Mouse (Mus musculus) right cerebral cortex, adult 18-20 months (tissue): ENCODE measurements around the gene Nckap5.
"Not testable (repeated sequence)": the region's sequence is repeated elsewhere in the genome, so short reads cannot be mapped to it uniquely, and the experiment has no call there.

ENCODE experiments used
- DNase-seq: peaks from one replicate; pipeline ENCODE4 v3.0.0; 2022; ENCODE audit warnings: mixed read lengths

Nckap5 gene

DNA sequence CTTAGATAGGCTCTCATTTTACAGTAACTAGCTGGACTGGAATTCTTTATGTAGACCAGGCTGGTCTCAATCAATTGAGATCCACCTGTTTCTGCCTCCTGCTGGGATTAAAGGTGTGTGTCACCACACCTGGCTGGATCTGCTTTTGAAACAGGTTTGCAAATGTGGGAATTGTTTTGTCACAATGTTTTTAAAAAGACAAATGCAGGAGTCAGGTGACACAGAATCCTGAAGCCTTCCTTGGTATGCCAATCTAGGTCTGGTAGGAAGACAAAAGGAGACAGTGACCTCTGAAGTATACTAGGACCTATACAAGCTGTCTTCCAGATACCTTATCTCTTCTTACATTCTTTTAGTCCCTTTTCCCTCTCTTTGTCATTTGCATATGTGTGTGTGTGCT is 680.6 kb downstream of the Nckap5 start:
- DNase-seq, result no peak

DNA sequence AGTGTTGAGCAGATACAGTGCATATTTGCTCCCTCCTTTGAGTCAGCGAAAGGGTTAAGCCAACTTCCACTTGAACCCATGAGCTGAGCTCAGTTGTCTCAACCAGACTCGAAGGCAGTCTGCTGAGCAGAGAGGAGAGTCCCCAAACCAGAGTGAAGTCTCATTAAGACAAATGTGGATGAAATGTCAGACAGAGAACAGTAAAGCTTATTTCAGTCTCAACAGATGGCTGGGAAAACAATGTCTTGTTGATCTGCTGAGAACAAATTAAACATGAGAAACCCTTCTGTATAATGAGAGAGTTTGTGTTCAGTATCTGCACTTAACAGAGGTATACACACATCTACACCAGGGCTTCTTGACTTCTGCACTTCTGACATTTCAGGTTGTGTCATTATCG is 694.9 kb downstream of the Nckap5 start:
- DNase-seq, result no peak

DNA sequence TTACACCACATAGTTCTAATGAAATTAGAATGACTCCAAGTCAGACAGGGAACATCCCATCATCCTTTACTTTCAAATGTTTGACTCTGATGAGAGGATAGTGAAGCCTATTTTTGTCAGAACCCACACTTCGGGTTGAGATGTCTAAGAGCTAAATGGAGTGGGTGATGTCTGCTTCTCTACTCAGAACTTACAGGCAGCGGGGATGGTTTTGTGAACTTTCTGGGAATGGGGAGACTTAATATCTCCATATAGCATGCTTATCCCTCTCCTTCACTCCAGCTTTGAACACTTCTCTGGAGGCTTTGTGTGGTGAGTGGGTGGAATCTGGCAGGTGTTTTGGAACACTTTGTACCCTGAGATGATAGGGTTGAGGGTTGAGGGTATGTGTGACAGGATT is 698.3 kb downstream of the Nckap5 start:
- peak; percentile 7 for DNase-seq

DNA sequence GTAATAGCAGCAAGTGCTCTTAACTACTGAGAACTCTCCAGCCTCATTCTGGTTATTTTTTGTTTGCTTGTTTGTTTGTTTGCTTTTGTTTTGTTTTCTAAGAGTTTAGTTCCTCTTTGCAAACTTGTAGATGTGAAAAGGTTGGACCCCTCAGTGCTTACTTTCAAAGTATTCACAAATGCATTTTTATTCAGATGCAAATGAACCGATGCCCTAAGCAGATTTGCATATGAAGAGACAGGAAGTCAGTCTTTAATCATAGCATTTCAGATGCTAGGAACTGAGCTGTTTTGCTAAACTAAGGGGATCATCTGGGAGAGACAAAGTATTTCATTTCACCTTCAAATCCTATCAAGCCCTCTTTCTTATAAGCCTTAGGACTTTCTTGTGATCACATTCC is 701.5 kb downstream of the Nckap5 start:
- no peak for DNase-seq

DNA sequence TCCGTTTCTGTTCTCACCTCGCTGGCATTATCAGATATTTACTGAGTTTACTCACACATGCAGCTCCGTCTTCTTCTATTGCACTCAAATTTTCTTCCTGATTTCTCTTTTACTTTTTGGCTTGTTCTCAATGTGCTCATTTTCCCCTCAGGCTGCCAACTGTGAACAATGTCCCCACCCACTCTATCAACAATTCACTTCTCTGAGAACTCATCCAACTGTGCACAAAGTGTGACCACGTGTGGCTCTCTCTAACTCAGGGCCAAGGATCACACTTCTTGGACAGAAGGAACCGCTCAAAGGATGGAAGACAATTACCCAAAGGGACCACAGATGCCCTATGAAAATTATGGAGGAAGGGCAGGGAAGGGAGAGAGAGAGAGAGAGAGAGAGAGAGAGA is 707.5 kb downstream of the Nckap5 start:
- DNase-seq, result no peak

DNA sequence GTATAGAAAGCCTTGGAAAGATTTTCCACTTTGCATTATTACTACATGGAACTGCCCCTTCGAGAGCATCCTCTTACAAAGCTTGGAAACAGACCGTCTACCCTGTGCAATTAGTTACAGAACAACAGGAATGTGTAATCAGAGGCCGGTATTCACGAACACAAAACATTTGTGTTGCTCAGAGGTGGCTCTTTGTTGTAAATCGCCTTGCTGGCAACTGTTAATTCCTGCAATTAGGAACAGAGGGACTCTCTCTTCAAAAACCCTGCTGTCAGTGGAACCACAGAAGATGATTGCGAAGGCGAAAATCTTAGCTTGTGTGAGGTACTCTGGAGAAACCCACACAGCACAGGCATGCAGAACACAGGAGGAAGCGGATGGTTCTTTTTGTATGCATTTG is 710.1 kb downstream of the Nckap5 start:
- no peak for DNase-seq

DNA sequence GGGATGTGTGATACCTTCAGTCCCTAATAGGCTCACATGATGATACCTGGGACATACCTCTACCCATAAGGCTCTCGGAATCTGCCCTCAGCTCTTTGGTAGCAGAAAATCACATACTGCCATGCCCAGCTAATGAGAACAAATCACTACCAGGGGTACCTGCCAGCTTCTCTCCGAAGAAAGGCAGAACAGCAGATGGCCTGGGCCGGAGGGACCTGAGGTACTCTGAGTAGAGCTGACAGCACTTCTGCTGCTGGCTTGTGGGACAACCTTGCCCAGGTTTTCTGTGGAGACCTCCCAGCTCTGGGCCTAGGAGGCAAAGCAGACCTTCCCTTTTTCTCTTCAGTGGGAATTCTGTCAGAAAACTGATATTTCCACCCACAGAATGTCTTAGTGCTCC is 714.6 kb downstream of the Nckap5 start:
- no peak for DNase-seq

DNA sequence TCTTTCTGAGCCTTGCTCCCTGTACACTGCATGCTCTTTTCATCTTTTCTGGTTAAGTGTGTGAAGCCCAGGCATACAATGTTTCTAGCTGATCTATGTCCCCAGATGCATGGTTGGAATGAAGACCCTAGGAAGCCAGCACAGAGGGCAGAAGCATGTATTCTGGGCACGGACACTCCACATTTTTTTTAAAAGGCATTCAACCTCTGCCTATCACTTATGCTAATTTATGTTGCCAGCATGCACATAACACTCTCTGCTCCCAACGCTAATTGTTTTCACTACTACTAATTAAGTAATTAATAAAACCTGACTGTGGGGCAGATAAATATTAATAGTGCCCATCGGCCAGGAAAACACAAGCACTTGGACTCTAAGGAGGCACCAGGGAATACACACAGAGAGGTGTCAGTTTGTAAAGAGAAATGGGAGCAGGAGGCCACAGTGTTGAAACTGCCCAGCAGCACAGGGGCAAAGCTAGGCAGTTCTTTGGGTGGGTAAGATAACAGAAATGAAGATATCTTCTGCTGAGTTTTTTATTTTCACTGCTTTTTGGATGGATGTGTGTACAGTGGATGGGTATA is 724.8 kb downstream of the Nckap5 start:
- DNase-seq, result no peak

DNA sequence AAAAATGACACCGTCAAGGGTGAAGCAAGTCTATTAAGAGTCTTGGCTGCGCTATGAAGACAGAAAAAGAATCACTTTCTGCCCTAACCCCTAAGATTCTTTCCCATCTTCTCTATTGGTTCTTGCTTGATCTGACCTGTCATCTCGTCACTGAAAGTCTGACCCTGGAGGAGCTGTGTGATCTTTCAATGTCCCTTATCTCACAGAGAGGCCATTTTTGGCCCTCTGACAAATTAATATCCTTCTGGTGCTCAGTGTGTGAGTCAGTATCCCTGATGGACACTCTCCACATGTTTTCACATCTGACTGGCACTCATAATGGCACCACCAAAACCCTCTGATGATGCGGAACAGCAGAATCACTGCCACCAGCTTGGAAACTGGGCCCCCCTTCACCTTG is 736.3 kb downstream of the Nckap5 start:
- no peak for DNase-seq

DNA sequence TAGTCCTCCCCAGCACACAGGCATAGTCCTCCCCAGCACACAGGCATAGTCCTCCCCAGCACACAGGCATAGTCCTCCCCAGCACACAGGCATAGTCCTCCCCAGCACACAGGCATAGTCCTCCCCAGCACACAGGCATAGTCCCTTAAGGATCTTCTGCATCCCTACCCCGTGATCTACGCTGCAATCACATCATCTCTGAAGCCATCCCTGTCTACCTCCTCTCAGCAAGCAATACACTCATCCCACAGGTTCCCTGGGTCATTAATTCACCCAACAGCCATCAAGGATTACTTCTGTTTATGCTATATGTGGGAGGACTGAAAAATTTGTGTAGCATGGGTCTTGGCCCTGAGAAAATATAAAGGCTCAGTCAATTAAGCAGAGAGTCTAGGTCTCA is 738.6 kb downstream of the Nckap5 start:
- not testable (repeated sequence) for DNase-seq

DNA sequence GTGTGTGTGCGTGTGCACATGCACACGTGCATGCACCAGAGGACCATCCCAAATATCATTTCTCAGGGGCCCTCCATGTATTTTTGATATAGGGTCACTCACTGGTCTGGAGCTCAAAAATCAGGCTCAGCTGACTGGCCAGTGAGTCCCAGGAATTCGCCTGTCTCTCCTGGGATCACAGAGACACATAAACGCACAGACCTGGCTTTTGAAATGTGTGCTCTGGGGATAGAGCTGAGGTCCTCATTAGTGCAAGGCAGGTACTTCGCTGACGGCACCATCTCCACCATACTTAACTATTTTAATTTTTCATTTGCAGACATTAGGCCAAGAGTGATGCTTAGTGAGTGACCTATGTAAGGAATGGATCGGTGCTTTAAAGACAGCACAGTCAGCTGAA is 743.4 kb downstream of the Nckap5 start:
- DNase-seq, result no peak

DNA sequence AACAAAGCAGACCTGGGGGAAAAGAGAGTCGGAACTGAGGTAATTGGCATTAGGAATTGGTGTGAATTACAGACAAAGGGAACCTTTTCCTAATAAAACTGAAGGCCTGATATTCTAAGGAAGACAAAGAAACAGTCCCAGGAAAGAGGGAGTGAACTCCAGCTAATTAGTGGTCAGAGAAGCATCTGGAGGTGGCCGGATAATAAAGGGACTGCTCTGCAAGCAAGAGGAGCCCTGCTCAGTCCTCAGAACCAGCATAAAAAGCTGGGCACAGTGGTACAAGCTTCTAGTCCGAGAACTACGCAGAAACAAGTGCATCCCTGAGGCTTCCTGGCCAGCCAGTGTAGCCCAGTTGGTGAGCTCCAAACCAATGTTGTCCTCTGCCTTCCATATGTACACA is 754.3 kb downstream of the Nckap5 start:
- no peak for DNase-seq

DNA sequence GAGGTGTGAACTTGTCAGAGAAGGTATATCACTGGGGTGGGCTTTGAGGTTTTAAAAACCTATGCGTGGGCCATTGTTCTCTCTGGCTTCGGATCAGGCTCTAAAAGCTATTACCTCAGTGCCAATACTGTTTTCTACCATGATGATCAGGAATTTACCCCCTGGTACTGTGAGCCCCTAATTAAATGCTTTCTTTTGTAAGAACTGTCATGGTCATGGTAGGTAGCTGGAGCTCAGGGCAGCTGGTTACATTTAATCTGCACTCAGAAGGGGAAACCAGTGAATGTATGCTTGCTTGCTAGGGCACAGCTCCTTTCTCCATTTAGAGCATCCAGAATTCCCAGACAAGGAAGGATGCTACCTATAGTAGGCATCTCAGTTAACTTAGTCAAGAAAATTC is 759.7 kb downstream of the Nckap5 start:
- DNase-seq, result no peak

DNA sequence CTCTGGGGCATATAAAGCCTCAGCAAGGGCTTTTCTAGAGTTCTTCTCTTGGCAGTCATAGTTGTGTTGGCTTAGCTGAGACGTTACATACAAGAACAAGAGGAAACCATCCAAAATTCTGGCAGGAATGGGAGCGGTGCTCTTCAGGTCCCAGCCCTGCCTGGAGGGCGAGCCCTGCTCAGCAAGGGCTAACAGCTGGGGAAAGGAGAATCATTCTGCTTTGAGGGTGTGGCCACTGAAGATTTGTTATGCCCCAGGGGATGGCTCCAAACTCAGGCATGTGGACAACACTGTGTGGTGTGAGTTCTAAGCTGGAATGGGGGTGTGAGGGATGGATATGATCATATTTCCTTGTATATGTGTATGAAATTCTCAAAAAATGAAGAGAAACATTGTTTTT is 779.1 kb downstream of the Nckap5 start:
- no peak for DNase-seq

DNA sequence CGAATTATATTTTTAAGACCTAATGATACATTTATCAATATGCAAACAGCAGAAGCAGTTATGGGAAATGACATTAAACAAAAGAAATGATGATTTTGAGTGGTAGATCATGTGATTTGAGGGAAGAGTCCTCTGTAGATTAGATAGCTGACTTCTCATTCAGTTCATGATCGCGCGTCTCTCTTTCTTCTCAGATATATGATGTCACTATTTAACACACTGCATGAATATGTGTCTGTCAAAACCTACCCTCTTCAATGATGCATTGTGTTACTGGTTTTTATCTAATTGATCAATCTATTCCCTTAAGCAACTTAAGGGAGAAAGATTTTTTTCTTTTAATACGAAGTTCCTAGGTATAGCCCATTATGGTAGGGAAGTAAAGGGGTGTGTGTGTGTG is 787.7 kb downstream of the Nckap5 start:
- no peak for DNase-seq

DNA sequence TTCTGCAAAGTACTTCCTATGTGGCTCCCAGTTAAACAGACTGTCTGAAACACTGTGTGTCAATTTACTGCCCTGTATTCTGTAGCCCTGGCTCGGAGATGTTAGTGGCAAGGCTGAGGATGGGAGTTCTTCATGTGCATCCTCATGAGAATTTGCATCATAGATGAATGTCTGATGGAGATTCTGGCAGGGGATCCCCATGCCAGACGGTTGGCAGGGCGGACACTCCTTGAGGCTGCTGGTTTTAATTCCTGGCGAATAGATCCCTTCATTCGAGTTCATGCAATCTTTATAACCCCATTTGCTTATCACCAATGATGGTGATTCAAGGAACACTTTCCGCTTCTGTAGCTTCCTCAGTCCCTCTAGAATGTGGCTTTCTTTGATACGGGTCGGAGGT is 803.1 kb downstream of the Nckap5 start:
- DNase-seq, result no peak

DNA sequence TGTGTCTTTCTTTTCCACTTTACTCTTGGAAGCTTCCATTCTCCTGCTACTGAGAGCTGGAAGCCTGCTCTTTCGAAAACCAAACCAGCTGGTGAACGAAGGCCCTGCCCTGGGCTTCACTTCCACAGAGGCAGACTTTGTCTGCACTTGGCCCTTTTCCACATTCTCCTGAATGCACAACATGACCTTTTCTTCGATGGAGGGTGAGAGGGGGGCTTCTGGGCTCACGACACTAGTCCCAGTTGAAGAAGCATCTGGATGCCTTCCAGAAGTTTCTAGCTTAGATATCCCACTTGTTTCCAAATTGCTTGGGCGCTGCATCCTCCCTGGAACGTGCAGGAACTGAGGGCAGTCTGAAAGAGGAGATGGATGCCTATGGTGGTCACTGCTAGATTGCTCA is 806.1 kb downstream of the Nckap5 start:
- DNase-seq, result peak; percentile 23

DNA sequence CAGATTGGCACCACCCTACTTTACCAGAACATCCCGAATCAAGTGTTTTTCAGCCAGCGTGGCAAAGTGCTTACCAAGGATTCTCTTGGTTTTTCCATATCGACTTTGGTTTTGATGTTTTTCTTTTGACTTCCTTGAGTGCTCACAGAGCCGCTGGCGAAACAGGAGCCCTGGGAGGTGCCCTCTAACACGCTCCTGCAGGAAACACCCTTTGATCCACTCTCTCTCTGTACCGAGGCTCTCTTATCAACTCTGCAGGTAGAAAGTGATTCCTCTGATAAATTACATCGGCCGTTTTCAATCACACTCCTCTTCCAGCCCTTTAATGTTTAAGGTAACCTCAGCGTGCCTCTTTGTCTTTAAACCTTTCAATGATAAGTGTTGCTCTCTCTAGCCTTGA is 807.6 kb downstream of the Nckap5 start:
- DNase-seq, result no peak

DNA sequence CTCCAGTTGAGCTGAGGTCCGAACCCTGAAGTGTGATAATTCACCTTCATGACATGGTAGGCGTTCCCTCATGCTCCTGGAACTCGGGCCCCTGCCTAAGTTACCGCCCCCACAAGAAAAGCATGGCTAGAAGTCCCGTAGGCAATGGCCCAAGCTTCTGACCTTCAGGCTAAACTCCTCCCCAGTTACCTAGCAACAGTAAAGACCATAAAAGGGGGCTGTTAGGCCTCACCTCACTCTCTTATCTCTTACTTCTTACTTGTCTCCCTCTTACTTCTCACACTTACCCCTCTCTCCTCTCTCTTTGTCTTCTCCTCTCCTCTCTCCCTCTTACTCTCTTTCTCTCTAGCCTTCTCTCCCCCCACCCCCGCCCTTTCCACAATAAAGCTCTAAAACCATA is 811.9 kb downstream of the Nckap5 start:
- DNase-seq, result not testable (repeated sequence)

DNA sequence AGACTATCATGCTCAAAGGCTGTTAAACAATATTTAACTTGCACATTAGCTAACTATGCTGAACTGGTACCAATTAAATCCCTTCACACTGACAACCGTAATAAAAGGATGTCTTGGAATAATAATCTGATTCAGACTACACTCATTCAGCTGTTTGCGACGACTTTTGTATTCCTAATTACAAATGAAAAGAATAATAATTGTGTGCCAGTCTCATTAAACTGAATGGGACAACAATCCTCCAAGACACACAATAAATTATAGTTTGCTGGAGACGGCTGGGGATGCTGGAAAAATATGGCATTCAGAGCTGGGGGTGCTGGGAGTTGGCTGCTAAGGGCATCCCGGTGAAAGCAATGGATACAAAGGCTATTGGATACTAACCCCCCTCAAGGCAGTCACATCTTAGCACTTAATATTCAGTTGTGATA is 818.9 kb downstream of the Nckap5 start:
- DNase-seq, result no peak

DNA sequence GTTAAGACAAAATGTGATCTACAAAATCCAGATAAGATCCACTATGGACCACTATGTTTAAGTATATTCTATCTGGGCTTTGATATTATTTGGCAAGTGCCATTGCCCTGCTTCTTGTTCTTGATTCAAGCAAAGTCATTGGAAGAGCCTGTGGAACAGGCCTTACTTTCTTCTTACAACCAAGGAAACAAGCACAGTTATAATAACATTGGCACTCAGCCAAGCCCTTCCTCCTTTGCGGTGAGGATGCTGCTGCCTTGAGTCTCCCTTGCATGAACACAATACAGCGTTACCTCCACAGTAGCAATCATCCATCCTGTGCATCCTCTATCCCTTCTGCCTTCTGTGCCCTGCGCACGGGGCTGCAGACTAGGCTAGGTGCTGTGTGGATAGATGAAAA is 823.0 kb downstream of the Nckap5 start:
- DNase-seq, result no peak

DNA sequence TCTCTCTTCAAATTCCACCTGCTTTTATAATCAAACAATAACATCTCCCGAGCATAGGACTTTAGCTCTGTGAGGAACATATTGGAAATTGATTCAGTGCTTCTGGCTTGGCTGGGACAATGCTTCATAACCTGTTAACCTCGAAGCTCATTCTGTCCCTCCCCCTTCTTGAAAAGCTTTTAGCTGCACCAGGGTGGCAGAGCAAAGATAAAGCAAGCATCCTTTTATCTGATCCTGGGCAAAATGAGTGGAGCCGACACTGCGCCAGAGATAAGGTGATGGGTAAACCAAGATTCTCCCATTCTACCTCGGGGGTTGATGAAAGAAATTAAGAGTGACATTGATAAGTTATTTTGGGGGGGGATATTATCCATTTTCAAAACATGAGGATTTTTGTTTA is 824.9 kb downstream of the Nckap5 start:
- no peak for DNase-seq

DNA sequence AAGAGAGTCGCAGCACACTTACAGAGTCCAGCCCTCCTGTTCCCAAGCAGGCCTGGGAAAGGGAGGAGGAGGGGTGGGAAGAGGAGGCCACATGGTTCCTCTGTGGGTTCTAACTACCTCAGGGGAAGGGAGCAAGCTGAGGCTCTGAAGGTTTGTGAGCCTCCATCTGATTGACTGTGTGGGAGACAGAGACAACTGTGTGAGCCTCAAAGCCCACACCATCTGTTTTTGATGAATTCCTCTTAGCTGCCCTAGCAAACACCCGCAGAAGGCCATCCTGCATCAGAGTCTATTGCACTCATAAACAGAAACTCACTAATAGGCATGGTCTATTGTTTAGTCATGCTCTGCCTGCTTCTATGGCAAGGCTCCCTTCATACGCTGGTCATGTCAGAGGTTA is 834.1 kb downstream of the Nckap5 start:
- DNase-seq, result peak; percentile 4

DNA sequence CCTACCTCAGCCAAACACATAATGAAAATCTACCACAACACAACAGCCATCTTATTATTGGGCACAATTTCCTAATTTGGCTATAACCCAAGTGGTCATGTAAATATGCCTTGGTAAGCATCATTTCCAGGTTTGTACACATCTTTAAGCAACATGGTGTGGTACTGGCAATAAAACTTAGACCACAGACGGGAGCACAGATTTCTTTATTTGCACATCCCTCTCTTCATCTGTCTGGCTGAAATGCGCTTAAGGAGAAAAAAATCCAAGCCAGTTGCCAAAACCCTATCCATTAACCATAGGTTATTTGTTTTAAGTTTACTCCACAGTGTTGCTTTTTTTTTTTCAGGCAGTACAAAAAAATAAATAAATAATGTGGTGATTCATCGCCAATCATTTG is 842.8 kb downstream of the Nckap5 start:
- no peak for DNase-seq

DNA sequence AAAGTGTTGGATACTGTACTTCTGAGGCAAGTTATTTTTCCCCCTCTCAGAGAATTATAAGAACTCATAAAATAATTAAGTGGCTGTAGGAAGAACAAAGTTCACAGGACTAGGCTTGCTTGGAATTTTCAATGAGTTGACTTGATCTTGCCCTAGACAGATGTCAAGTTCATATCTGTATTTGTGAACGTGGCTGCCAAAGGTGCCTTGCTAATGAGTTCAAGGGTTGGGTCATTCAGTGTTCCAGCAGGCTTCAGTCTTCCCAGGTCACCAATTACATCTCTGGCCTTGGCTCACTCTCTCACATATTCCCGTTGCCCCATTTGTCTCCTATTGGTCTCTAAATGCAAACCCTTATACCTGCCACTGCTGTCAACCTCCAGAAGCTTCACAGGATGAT is 846.0 kb downstream of the Nckap5 start:
- no peak for DNase-seq

DNA sequence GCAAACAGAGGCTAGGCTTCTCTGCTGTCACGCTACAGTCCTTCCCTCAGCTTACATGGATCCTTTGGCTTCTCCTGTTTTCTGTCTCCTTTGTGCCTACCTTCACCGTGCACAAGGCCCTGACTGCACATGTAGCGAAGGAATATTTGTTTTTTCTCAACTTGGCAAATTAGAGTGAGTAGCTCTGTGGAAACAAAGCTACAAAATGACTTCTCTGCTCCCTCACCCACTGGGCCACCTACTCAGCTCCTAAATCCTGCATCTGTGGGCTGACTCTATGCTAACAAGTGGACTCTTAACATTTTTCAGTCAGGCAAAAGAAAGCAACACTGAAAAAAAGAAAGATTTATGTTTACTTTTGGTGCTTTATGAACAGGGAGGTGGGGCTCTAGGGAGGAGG is 856.0 kb downstream of the Nckap5 start:
- peak; percentile 4 for DNase-seq
